Mouse (Mus musculus) spleen, adult 2 months (tissue): Measurements from ENCODE around the gene Taar3.

Experiments used
- CTCF ChIP-seq: fragments of 200-500 bp; IDR thresholded peaks from 2 replicates; pipeline ENCODE4 v1.5.1; 2011; ENCODE audit warnings: mild to moderate bottlenecking, inconsistent platforms; ENCODE audit not compliant: insufficient read depth, insufficient read length, insufficient replicate concordance; ENCODE audit errors: extremely low read depth
- POLR2A ChIP-seq: fragments of 200-500 bp; IDR thresholded peaks from 2 replicates; pipeline ENCODE4 v1.6.1; 2011; ENCODE audit warnings: low read depth, low read length, inconsistent platforms

DNA sequence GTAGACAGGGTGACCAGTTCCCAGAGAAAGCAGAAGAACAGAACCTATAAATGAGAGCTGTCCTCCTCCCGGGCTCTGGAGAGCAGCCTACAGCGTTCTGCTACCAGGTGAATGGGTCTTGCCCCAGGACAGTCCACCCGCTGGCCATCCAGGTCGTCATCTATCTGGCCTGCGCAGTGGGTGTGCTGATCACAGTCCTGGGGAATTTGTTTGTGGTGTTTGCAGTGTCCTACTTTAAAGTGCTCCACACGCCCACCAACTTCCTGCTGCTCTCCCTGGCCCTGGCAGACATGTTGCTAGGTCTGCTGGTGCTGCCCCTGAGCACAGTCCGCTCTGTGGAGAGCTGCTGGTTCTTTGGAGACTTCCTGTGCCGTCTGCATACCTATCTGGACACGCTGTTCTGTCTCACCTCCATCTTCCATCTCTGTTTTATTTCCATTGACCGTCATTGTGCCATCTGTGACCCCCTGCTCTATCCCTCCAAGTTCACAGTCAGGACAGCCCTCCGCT lies 21.4 kb downstream of the Taar3 start, which contains the start of gene Taar5:
- TF ChIP-seq CTCF (no peak), POLR2A (no peak)
